In genomic region chr3:66292356-66292946, GRCm38 (mm10) we compare ENCODE assay signal across 8 mouse cellular contexts. TPM values are rescaled to one million over a fixed set of nuclear protein-coding genes. Genes with fewer than 3 reads are reported as not detected.
A peak's percentile ranks its signal among the peaks of the same experiment; 100 is the strongest.
DNase-seq lines count a peak whose midpoint lies in the region; ATAC-seq and TF ChIP-seq lines count a peak whose summit lies in the region.

No protein-coding gene starts in this region.

- WGBS in forebrain, embryonic 13.5 days: 10% methylated on average over 20 of the region's 20 CpGs
- WGBS in intestine, postnatal 0 days: 3% methylated on average over 20 of the region's 20 CpGs
- 14% methylated on average over 20 of the region's 20 CpGs for WGBS in liver, postnatal 0 days (ENCODE audit: insufficient replicate concordance)
- 12% methylated on average over 20 of the region's 20 CpGs for WGBS in olfactory bulb, adult 2 months

- no peak for TF ChIP-seq CTCF in intestine, postnatal 0 days (IDR thresholded peaks at IDR 0.05; ENCODE audit: low read depth)
- TF ChIP-seq CTCF in liver, postnatal 0 days (IDR thresholded peaks at IDR 0.05; ENCODE audit: low read depth): no peak
- no peak for TF ChIP-seq CTCF in olfactory bulb, adult 2 months (IDR thresholded peaks at IDR 0.05; ENCODE audit: insufficient read depth, low read depth, low read length)

- peaks cover 18% of the 10 kb centered on the region for H3K4me1 ChIP-seq in forebrain, embryonic 13.5 days
- no peaks in the 10 kb centered on the region for H3K4me1 ChIP-seq in intestine, postnatal 0 days (replicated peaks; ENCODE audit: control insufficient read depth, insufficient read depth, low read length)
- H3K4me1 ChIP-seq in liver, postnatal 0 days (ENCODE audit: insufficient read depth): no peaks in the 10 kb centered on the region
- H3K4me1 ChIP-seq in olfactory bulb, adult 2 months (ENCODE audit: control insufficient read depth, insufficient read depth, low read length): peaks cover 8% of the 10 kb centered on the region

- H3K4me2 ChIP-seq in forebrain, embryonic 13.5 days: peak overlapping the region; percentile 50
- H3K4me2 ChIP-seq in intestine, postnatal 0 days (replicated peaks; ENCODE audit: low read depth): peak overlapping the region; percentile 64
- peak overlapping the region; percentile 69 for H3K4me2 ChIP-seq in liver, postnatal 0 days (ENCODE audit: low read depth, low read length)

- H3K9me3 ChIP-seq in forebrain, embryonic 13.5 days (replicated peaks): no peaks in the 10 kb centered on the region
- no peaks in the 10 kb centered on the region for H3K9me3 ChIP-seq in intestine, postnatal 0 days (ENCODE audit: control insufficient read depth)
- no peaks in the 10 kb centered on the region for H3K9me3 ChIP-seq in liver, postnatal 0 days (ENCODE audit: low read length)

- no peak for TF ChIP-seq EP300 in liver, postnatal 0 days (IDR thresholded peaks at IDR 0.05; ENCODE audit: low read depth)

- 0 out of 2 replicates have a peak overlapping the region, but pooled peaks have one; percentile 30 for H3K9ac ChIP-seq in forebrain, embryonic 13.5 days
- no peak overlapping the region; the same call in 1 of the 2 replicates for H3K9ac ChIP-seq in intestine, postnatal 0 days (ENCODE audit: low read depth, low read length)
- no peak overlapping the region; the same call in 1 of the 2 replicates for H3K9ac ChIP-seq in liver, postnatal 0 days (replicated peaks)

- H3K27ac ChIP-seq in forebrain, embryonic 13.5 days: no peak overlapping the region
- H3K27ac ChIP-seq in intestine, postnatal 0 days (ENCODE audit: low read depth, low read length): no peak overlapping the region
- H3K27ac ChIP-seq in liver, postnatal 0 days (ENCODE audit: low read depth): no peak overlapping the region
- H3K27ac ChIP-seq in olfactory bulb, adult 2 months (ENCODE audit: insufficient read depth, low read depth, low read length): no peak overlapping the region

- H3K36me3 ChIP-seq in forebrain, embryonic 13.5 days (ENCODE audit: poor library complexity, severe bottlenecking): no peaks in the 10 kb centered on the region
- H3K36me3 ChIP-seq in intestine, postnatal 0 days (ENCODE audit: control insufficient read depth, insufficient read depth): no peaks in the 10 kb centered on the region
- no peaks in the 10 kb centered on the region for H3K36me3 ChIP-seq in liver, postnatal 0 days (replicated peaks; ENCODE audit: insufficient read depth, low read length)

- H3K4me3 ChIP-seq in forebrain, embryonic 13.5 days: peak overlapping the region; percentile 18
- peak overlapping the region; percentile 28 for H3K4me3 ChIP-seq in intestine, postnatal 0 days (ENCODE audit: low read depth, low read length)
- peak overlapping the region; percentile 25 for H3K4me3 ChIP-seq in liver, postnatal 0 days (ENCODE audit: low read depth, low read length)
- H3K4me3 ChIP-seq in olfactory bulb, adult 2 months (ENCODE audit: insufficient read depth, low read depth, low read length): peak overlapping the region; percentile 9; the same call in 1 of the 2 replicates

- no peak for TF ChIP-seq POLR2A in olfactory bulb, adult 2 months (IDR thresholded peaks at IDR 0.05; ENCODE audit: insufficient read depth, low read depth, low read length)

- H3K27me3 ChIP-seq in forebrain, embryonic 13.5 days: no peaks in the 10 kb centered on the region
- no peaks in the 10 kb centered on the region for H3K27me3 ChIP-seq in intestine, postnatal 0 days (replicated peaks; ENCODE audit: control insufficient read depth, insufficient read depth, low read length)
- no peaks in the 10 kb centered on the region for H3K27me3 ChIP-seq in liver, postnatal 0 days (ENCODE audit: insufficient read depth, low read length)

- DNase-seq in 3134 (ENCODE audit: extremely low read depth, insufficient read length, low spot score) (peak; percentile 87), ES-CJ7 (ENCODE audit: low read depth, low spot score) (peak; percentile 84), adipocyte (ENCODE audit: low spot score) (no peak)
- DNase-seq in liver, postnatal 0 days: peak; percentile 29
- no peak for DNase-seq in thymus, postnatal 36 days

- ATAC-seq in forebrain, embryonic 13.5 days: peak; percentile 50
- ATAC-seq in intestine, postnatal 0 days: 0 out of 2 replicates have a peak, but pooled peaks have one; percentile 22
- ATAC-seq in liver, postnatal 0 days: no peak

RNA-seq across cellular contexts. Expression of gene Veph1, which starts 4.2 kb away (rescaled TPM):
- 10.0 and 10.5 TPM in 2 replicates for polyA plus RNA-seq in forebrain, embryonic 13.5 days (2015; fragmentation: Nextera tagmentation; extraction: Ambion mirVana)
- 0.04 TPM in 1 of 2 replicates, not detected in the other for polyA plus RNA-seq in intestine, postnatal 0 days (2015; fragmentation: Nextera tagmentation; extraction: Ambion mirVana)
- 0.12 TPM in 1 of 2 replicates, not detected in the other for polyA plus RNA-seq in liver, postnatal 0 days (2015; fragmentation: Nextera tagmentation; extraction: Ambion mirVana)
- polyA plus RNA-seq in olfactory bulb, adult 2 months (2012; ENCODE audit: insufficient read depth, insufficient read length, low replicate concordance, missing spikeins): not detected in 2 replicates

Comparison
In these comparisons a context has a peak if more than half of its experiments do, and no peak if none do; other contexts are left out.
1. DNase-seq: peak in 3134 (single experiment), ES-CJ7 (single experiment) and liver, postnatal 0 days (single experiment); none in adipocyte (single experiment) and thymus, postnatal 36 days (0 of 2).
2. Peak in every context shown above with its lines, with median percentiles within 50 percentile points of each other: H3K4me2 ChIP-seq and H3K4me3 ChIP-seq.